Mouse (Mus musculus) heart, postnatal 0 days (tissue): ENCODE measurements around the gene Gpr68. TPM values are rescaled to one million over a fixed set of nuclear protein-coding genes. Genes with fewer than 3 reads are reported as not detected.

ENCODE experiments used
- ATAC-seq: fragments of 200-750 bp; cut with Nextera tagmentation; 2 replicates; pipeline ENCODE4 v1.8.0; 2017; ENCODE audit warnings: low read depth, moderate number of reproducible peaks, moderate library complexity; ENCODE audit not compliant: insufficient read depth
- DNase-seq: peaks from one replicate; pipeline ENCODE4 v3.0.0-alpha.2; 2016; ENCODE audit warnings: low spot score
- H3K27ac ChIP-seq: fragments of 300-500 bp; sonication (generic); 2 replicates; pipeline ENCODE4 v1.5.1; 2014; ENCODE audit warnings: low read depth, mild to moderate bottlenecking
- H3K27me3 ChIP-seq: fragments of 300-500 bp; sonication (generic); 2 replicates; pipeline ENCODE4 v1.6.1; 2014; ENCODE audit warnings: low read length, mixed read lengths; ENCODE audit not compliant: control insufficient read depth, insufficient read depth
- H3K36me3 ChIP-seq: fragments of 300-500 bp; sonication (generic); replicated peaks from 2 replicates; pipeline ENCODE4 v1.6.1; 2014; ENCODE audit warnings: low read length, mixed read lengths; ENCODE audit not compliant: control insufficient read depth, insufficient read depth
- H3K4me1 ChIP-seq: fragments of 300-500 bp; sonication (generic); 2 replicates; pipeline ENCODE4 v1.6.1; 2014; ENCODE audit warnings: antibody characterized with exemption; ENCODE audit not compliant: control insufficient read depth, insufficient read depth
- H3K4me2 ChIP-seq: fragments of 300-500 bp; sonication (generic); 2 replicates; pipeline ENCODE4 v1.6.1; 2014; ENCODE audit warnings: low read depth, mild to moderate bottlenecking, low read length, moderate library complexity
- H3K4me3 ChIP-seq: fragments of 300-500 bp; sonication (generic); 2 replicates; pipeline ENCODE4 v1.5.1; 2014; ENCODE audit warnings: low read depth, low read length
- H3K9ac ChIP-seq: fragments of 300-500 bp; sonication (generic); replicated peaks from 2 replicates; pipeline ENCODE4 v1.6.1; 2014; ENCODE audit warnings: low read depth, low read length, mixed read lengths
- H3K9me3 ChIP-seq: fragments of 300-500 bp; sonication (generic); replicated peaks from 2 replicates; pipeline ENCODE4 v1.6.1; 2016; ENCODE audit warnings: low read length; ENCODE audit not compliant: control insufficient read depth
- CTCF ChIP-seq: IDR thresholded peaks from 2 replicates; pipeline ENCODE4 v1.5.1; 2016; ENCODE audit warnings: antibody characterized with exemption, control low read depth, low read depth
- EP300 ChIP-seq: IDR thresholded peaks from 2 replicates; pipeline ENCODE4 v1.6.1; 2016; ENCODE audit warnings: antibody characterized with exemption, low read depth
- WGBS: fragments of 180-500 bp; shearing (Covaris S2); extraction: QIAGEN DNeasy Blood & Tissue Kit; methylation state at CpG from one replicate; pipeline ENCODE4 v1.1.7; 2014; 5-methylcytosine and 5-hydroxymethylcytosine counted together
- polyA plus RNA-seq: library from polyadenylated mRNA; unstranded; fragments of >200 nt; fragmentation: Nextera tagmentation; extraction: Ambion mirVana; gene quantifications from 2 replicates; pipeline ENCODE4 v1.2.1, GENCODE M21; 2015
- total RNA-seq: library from RNA; depleted of rRNA; stranded (reverse); fragments of >200 nt; gene quantifications from 2 replicates; pipeline ENCODE4 v1.2.3, GENCODE M21; 2014; ENCODE audit warnings: low replicate concordance; rRNA removed

The Gpr68 gene
- total and polyA plus RNA-seq, 2 experiments from 2014 or later, result 2.0 to 2.5 TPM

DNA sequence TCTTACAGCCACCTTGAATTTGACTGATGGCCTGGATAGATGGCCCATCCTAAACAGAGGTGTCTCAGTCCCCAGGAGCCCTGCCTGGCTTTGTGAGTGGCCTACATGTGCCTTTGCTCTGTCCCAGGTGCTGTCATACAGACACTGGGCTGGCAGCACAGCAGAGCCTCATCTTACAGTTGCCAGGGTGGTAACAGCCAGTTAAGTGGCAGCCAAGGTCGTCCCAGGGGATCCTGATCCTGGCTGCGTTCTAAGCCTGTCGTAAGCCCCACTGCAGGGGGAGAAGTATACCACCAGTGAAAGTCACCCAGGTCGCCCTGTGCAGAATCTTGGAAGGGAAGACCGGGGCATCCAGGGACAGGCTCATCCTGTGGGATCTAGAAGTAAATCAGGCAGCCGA, 68.1 kb downstream of the Gpr68 start:
- ATAC-seq, result no peak
- Histone ChIP-seq H3K27ac (no peak overlapping the region), H3K36me3 (no peaks in the 10 kb centered on the region), H3K27me3 (no peaks in the 10 kb centered on the region), H3K4me3 (no peak overlapping the region), H3K4me2 (no peak overlapping the region), H3K9ac (no peak overlapping the region), H3K4me1 (peaks cover 5% of the 10 kb centered on the region; the same call in 1 of the 2 replicates), H3K9me3 (no peaks in the 10 kb centered on the region)
- 69% methylated on average over 6 of the region's 6 CpGs for WGBS
- no peak for DNase-seq
- TF ChIP-seq CTCF (no peak), EP300 (no peak)

GRCm38 (mm10) chr12:100839079-100839600, 68.9 kb downstream of the Gpr68 start:
- DNase-seq (peak; percentile 14), ATAC-seq (peak; percentile 61)
- no peak for TF ChIP-seq CTCF
- no peak for TF ChIP-seq EP300
- Histone ChIP-seq H3K27ac (no peak overlapping the region), H3K4me3 (no peak overlapping the region), H3K9me3 (no peaks in the 10 kb centered on the region), H3K4me1 (peaks cover 5% of the 10 kb centered on the region; the same call in 1 of the 2 replicates), H3K36me3 (no peaks in the 10 kb centered on the region), H3K4me2 (no peak overlapping the region), H3K27me3 (no peaks in the 10 kb centered on the region), H3K9ac (no peak overlapping the region)
- WGBS, result 13% methylated on average over 8 of the region's 8 CpGs

GRCm38 (mm10) chr12:100837208-100837607, 70.8 kb downstream of the Gpr68 start:
- no peak overlapping the region for H3K27ac ChIP-seq
- WGBS, result 68% methylated on average over 3 of the region's 3 CpGs
- TF ChIP-seq EP300 (no peak), CTCF (no peak)
- H3K9me3 ChIP-seq, result no peaks in the 10 kb centered on the region
- no peak overlapping the region for H3K4me2 ChIP-seq
- H3K9ac ChIP-seq, result no peak overlapping the region
- ATAC-seq (no peak), DNase-seq (no peak)
- no peak overlapping the region for H3K4me3 ChIP-seq
- H3K27me3 ChIP-seq, result no peaks in the 10 kb centered on the region
- H3K4me1 ChIP-seq, result peaks cover 5% of the 10 kb centered on the region; the same call in 1 of the 2 replicates
- no peaks in the 10 kb centered on the region for H3K36me3 ChIP-seq

- no peaks in the 10 kb centered on the region for H3K4me1 ChIP-seq
- H3K27ac ChIP-seq, result no peak overlapping the region
- no peak for ATAC-seq
- no peaks in the 10 kb centered on the region for H3K9me3 ChIP-seq
- no peak overlapping the region for H3K4me3 ChIP-seq
- no peak overlapping the region for H3K4me2 ChIP-seq
- TF ChIP-seq CTCF, result no peak
- no peak for TF ChIP-seq EP300
- WGBS, result 76% methylated on average over 8 of the region's 8 CpGs
- no peaks in the 10 kb centered on the region for H3K36me3 ChIP-seq
- no peak for DNase-seq
- H3K9ac ChIP-seq, result no peak overlapping the region
- H3K27me3 ChIP-seq, result no peaks in the 10 kb centered on the region
Measured at GRCm38 (mm10) chr12:100831629-100832325, 76.2 kb downstream of the Gpr68 start.

DNA sequence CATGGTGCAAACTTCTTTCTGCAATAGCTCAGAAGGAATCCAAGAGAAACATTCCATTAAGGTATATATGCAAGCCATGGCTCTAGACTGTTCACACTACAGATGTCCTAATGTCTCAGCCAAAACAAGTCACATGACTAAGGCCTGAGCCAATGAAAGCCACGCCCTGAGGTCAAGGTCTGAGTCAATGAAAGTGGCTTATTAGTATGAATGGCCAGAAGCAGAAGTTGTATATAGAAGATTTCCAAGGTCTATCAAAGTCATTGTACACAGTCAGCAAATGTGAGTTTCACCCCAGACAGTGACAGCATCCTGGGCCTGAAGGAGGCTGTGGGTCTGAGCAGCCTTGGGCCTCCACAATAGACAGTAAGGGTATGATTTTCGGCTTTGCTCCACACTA, 77.0 kb downstream of the Gpr68 start:
- no peak overlapping the region for H3K4me2 ChIP-seq
- H3K4me3 ChIP-seq, result no peak overlapping the region
- H3K4me1 ChIP-seq, result no peaks in the 10 kb centered on the region
- H3K9ac ChIP-seq, result no peak overlapping the region
- H3K9me3 ChIP-seq, result no peaks in the 10 kb centered on the region
- DNase-seq (no peak), ATAC-seq (no peak)
- no peaks in the 10 kb centered on the region for H3K36me3 ChIP-seq
- H3K27ac ChIP-seq, result no peak overlapping the region
- 78% methylated on average over 2 of the region's 2 CpGs for WGBS
- H3K27me3 ChIP-seq, result no peaks in the 10 kb centered on the region
- TF ChIP-seq CTCF (no peak), EP300 (no peak)

Other genes starting within 250 kb of the Gpr68 start
- gene Rps6ka5, start 181.2 kb downstream of the Gpr68 start, total RNA-seq, result 5.0 and 11.6 TPM in 2 replicates
- gene Rps6ka5, start 181.2 kb downstream of the Gpr68 start, polyA plus RNA-seq, result 2.8 and 3.0 TPM in 2 replicates
- 6.4 and 12.4 TPM in 2 replicates for gene Dglucy, start 129.1 kb downstream of the Gpr68 start, total RNA-seq
- gene Dglucy, start 129.1 kb downstream of the Gpr68 start, polyA plus RNA-seq, result 7.9 and 9.2 TPM in 2 replicates
- gene Ccdc88c, start 120.9 kb upstream of the Gpr68 start, total RNA-seq, result 4.7 and 6.5 TPM in 2 replicates
- gene Ccdc88c, start 120.9 kb upstream of the Gpr68 start, polyA plus RNA-seq, result 1.2 and 1.6 TPM in 2 replicates
- gene Ppp4r3a, start 175.5 kb upstream of the Gpr68 start, total RNA-seq, result 31.4 and 32.9 TPM in 2 replicates
- gene Ppp4r3a, start 175.5 kb upstream of the Gpr68 start, polyA plus RNA-seq, result 12.8 and 13.9 TPM in 2 replicates